Mouse (Mus musculus) myocyte (in vitro differentiated cells): ENCODE results near the gene 1700020L24Rik.

ENCODE experiments used
- CEBPB ChIP-seq: IDR thresholded peaks from 2 replicates; pipeline ENCODE4 v1.6.1; 2011; ENCODE audit warnings: mild to moderate bottlenecking, moderate library complexity; ENCODE audit not compliant: poor library complexity, insufficient read depth, severe bottlenecking
- E2F4 ChIP-seq: IDR thresholded peaks from one replicate; pipeline ENCODE4 v1.6.1; 2011; ENCODE audit warnings: mild to moderate bottlenecking, control low read depth, moderate library complexity; ENCODE audit not compliant: insufficient read depth
- MAX ChIP-seq: IDR thresholded peaks from one replicate; pipeline ENCODE4 v1.6.1; 2011; ENCODE audit warnings: low read depth, mild to moderate bottlenecking, control low read depth
- MYOD1 ChIP-seq, 3 experiments: IDR thresholded peaks; one replicate each; pipeline ENCODE4 v1.6.1; 2011; ENCODE audit warnings: control low read depth in 2 of 3, low read depth in 2 of 3, mild to moderate bottlenecking in 2 of 3, moderate library complexity in 1 of 3; ENCODE audit not compliant: insufficient read length in 2 of 3, control insufficient read depth in 1 of 3
- MYOG ChIP-seq, 3 experiments: IDR thresholded peaks; one replicate each; pipeline ENCODE4 v1.6.1; 2011; ENCODE audit warnings: control low read depth in 2 of 3, low read depth in 2 of 3, mild to moderate bottlenecking in 2 of 3; ENCODE audit not compliant: insufficient read length in 2 of 3, control insufficient read depth in 1 of 3, insufficient read depth in 1 of 3
- POLR2A ChIP-seq: IDR thresholded peaks from one replicate; pipeline ENCODE4 v1.6.1; 2011; ENCODE audit warnings: low read depth, mild to moderate bottlenecking, control low read depth, moderate library complexity; ENCODE audit not compliant: insufficient read length
- POLR2AphosphoS2 ChIP-seq: IDR thresholded peaks from one replicate; pipeline ENCODE4 v1.6.1; 2011; ENCODE audit warnings: low read depth, control low read depth; ENCODE audit not compliant: insufficient read length
- REST ChIP-seq: IDR thresholded peaks from one replicate; pipeline ENCODE4 v1.6.1; 2011; ENCODE audit warnings: mild to moderate bottlenecking, control low read depth, moderate library complexity; ENCODE audit not compliant: insufficient read depth, insufficient read length
- SRF ChIP-seq: IDR thresholded peaks from one replicate; pipeline ENCODE4 v1.6.1; 2011; ENCODE audit warnings: low read depth; ENCODE audit not compliant: control insufficient read depth, insufficient read length
- TCF12 ChIP-seq: IDR thresholded peaks from one replicate; pipeline ENCODE4 v1.6.1; 2011; ENCODE audit warnings: mild to moderate bottlenecking, control low read depth; ENCODE audit not compliant: poor library complexity, insufficient read depth, severe bottlenecking
- TCF3 ChIP-seq: IDR thresholded peaks from one replicate; pipeline ENCODE4 v1.6.1; 2011; ENCODE audit warnings: low read depth, control low read depth; ENCODE audit not compliant: insufficient read length
- USF1 ChIP-seq: IDR thresholded peaks from one replicate; pipeline ENCODE4 v1.6.1; 2011; ENCODE audit warnings: low read depth, mild to moderate bottlenecking, control low read depth, moderate library complexity

DNA sequence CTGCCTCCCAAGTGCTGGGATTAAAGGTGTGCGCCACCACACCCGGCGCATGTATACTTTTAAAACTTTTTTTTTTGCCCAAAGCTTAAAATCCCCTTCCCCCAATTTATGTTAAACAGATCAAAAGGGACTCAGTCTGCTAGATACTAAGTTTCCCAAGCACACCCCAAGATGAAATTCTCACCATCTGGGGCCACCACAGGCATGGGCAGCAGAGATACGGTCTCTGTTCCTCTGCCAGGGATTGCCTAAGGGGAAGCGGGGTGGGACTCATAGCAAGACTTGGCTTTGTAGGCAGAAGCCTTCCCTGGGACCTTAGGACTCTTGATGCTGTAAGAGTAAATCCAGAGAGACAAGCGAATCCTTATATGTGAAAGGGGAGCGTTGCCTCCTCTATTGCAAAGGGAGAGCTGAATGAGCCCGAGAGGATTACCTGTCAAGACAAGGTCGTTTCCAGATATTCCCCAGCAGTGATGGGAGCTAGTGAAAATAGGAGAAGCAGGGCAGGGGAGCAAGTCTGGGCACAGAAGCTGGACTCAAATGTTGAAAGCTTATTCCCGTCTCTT lies 24.1 kb downstream of the 1700020L24Rik start:
- TF ChIP-seq POLR2A (no peak), MAX (no peak), MYOG (IDR thresholded peaks at IDR 0.05; ENCODE audit: control insufficient read depth in 1 of 3, insufficient read depth in 1 of 3, insufficient read length in 2 of 3, low read depth in 2 of 3) (no peak), E2F4 (no peak), USF1 (no peak), REST (no peak), TCF12 (no peak), POLR2AphosphoS2 (no peak), SRF (no peak), TCF3 (no peak), MYOD1 (IDR thresholded peaks at IDR 0.05; ENCODE audit: control insufficient read depth in 1 of 3, insufficient read length in 2 of 3, low read depth in 2 of 3) (no peak), CEBPB (no peak)
